Mouse (Mus musculus) v-Abl transformed pro-B cells (cell line): ENCODE measurements around the gene Gm2a.

ENCODE experiments used
- in situ Hi-C, 2 experiments: fragments of 400-800 bp; cut with MboI; formaldehyde crosslinking; loops; one replicate each; pipeline ENCODE4 v1.15.1; 2025; ENCODE audit not compliant: unreplicated experiment in 2 of 2

Gm2a gene

DNA sequence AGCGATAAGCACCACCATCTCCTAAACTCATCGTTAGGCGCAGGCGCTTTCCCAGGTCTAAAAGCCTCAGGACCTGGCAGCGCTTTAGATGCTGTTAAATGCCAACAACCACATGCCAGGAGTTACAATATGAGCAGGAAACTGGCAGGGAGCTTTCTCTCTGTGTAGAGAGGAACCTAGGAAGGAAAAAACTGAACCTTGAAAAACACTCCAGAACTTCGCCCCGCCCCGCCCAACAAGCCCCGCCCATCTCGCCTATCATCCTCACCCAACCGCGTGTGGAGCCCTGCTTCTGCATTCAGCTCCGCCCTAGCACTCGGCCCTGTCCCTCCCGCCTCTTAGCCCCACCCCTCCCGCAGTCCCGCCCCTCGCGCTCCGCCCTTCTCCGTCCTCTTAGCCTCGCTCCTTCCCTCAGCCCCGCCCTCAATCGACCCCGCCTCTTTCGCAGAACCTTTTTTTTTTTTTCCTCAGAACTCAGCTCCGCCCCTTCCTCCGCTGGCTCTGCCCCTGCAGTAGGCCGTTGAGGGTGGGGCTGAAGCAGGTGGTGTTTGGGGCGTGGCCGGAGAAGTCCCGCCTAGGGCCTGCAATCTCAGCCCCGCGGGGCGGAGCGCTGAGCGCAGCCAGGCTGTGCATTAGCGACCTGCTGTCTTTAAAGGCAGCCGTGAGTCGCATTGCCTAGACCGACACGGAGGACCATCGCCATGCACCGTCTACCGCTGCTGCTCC, at the start of gene Gm2a:
Gene Gm2a (plus strand): TSS at position 653 of the 726 bp plus-strand sequence.
- in situ Hi-C loops: no loop called here

DNA sequence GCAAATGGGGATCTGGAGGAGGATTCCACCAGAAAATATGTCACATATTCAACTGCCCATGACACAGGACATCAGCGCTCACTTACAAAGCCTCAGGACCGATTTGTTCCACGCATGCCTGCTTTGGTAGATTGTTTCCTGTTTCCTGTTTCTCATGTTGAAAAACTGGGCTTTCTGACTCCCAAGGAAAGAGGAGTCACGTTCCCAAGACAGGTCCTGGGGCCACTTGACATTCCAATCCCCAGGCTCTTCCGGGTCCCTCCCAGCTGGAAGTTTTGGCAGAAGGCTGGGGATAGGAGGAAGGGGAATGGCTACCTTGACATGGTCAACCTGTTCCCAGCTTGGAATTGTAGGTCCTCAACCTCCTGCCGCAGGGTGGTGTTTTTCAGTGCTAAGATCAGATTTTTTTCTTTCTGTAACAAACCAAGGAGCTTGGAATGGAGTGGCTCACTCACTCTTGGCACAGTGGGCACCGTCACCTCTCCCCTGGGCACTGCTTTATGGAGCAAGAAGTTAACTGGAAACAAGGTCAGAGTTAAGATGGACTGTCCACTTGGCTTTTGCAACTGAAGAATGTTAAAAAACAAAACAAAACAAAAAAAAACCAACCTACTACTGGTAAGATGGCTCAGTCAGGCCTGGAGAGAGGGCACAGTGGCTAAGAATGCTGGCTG, 46.9 kb upstream of the Gm2a start:
- in situ Hi-C loops: loop anchor here in 1 of 2 experiments (10.0 kb wide), 1 partner anchor 334 kb away; no protein-coding TSS in a partner anchor

- in situ Hi-C loops: loop anchor here in 1 of 2 experiments (10.0 kb wide), 1 partner anchor 327 kb away; no protein-coding TSS in a partner anchor
Observed at GRCm38 (mm10) chr11:55057511-55057910, 40.4 kb upstream of the Gm2a start.

- in situ Hi-C loops: no loop called here
Observed at GRCm38 (mm10) chr11:55060802-55061201, 37.1 kb upstream of the Gm2a start.

DNA sequence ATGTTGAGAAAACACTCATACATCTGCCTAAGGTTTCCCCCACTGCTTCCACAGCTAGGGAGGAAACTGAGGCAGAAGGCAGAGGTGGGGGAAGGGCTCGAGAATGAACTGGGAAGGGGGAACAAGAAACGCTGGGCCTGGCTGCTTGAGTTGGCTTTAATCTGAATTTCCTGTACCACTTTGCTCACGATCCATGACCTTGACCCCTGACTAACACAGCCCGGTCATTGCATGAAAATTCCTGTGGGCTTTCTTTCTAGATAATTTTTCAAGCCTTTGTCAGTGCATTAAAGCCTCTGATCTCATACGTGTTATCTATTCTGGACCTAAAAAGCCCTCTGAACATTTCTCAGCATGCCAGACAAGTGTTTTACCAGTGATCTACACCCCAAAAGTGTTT, 35.1 kb upstream of the Gm2a start:
- in situ Hi-C loops: no loop called here

- in situ Hi-C loops: no loop called here
Observed at GRCm38 (mm10) chr11:55066921-55067320, 31.0 kb upstream of the Gm2a start.

DNA sequence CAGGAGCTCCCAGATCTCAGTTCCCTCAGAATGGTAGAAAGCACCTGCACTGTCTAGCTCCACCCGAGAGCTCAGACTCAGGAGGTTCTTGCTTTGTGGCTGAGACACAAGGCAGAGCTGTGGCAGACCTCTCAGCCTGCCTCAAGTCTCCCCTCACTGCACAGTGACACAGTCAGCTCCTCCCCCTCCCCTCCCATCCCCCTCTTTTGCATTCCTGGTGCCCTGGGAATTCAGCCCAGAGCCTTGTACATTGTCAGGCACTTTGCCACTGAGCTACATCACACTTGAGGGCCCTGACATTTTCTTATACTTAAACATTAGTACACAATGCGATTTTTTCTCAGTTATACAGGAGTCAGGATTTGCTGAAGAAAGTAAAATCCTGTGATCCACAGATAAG, 28.9 kb upstream of the Gm2a start:
- in situ Hi-C loops: no loop called here

DNA sequence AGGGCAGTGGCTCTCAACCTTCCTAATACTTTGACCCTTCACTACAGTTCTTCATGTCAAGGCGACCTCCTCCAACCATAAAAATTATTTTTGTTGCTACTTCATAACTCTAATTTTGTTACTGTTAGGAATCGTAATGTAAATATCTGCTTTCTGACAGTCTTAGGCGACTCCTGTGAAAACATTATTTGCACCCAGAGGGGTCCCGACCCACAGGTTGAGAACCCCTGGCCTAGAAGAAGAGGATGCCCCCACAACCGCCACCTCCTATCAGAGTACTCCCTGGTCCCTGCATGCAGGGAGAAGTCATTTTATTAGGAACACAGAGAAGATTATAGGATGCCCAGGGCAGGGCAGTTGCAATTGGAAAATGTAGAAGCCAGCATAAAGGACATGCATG, 26.6 kb upstream of the Gm2a start:
- in situ Hi-C loops: no loop called here

DNA sequence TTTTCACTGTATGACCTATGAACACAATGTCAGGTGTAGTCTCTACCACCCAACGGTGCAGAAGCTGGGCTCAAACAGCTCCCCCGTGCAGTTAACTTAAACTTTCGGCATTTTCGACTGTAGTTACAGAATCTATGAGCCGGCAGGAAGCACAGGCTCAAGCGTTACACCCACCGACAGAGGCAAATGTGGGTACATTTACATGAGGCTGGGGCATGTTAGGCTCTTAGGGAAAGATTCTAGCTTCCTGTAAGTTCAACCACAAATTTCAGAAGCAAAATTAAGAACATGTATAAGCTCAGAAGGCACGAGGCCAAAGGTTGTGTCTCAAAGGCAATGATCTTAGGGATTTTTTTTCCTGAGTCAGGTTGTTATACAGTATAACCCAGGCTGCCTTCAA, 25.4 kb upstream of the Gm2a start:
- in situ Hi-C loops: no loop called here

DNA sequence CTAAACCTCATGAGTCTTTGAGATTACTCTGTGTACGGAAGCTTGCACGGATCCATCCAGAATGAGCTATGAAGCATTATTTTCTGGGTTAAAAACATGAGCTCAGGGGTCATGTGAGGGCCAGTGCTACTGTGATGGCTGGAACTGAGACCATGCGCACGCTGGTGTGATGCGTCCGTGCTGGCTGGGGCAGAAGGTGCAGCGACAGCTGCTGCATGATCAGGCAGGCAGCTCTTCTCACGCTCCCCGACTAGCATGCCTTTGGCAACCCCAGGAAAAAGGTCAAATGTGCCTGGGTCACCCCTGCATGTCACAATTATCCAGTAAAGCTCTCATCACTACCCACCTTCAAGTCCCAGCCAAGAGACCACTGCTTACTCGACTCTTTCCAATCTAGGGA, 24.7 kb upstream of the Gm2a start:
- in situ Hi-C loops: no loop called here

- in situ Hi-C loops: no loop called here
Observed at GRCm38 (mm10) chr11:55075602-55076001, 22.3 kb upstream of the Gm2a start.

- in situ Hi-C loops: no loop called here
Observed at GRCm38 (mm10) chr11:55076234-55076633, 21.7 kb upstream of the Gm2a start.

DNA sequence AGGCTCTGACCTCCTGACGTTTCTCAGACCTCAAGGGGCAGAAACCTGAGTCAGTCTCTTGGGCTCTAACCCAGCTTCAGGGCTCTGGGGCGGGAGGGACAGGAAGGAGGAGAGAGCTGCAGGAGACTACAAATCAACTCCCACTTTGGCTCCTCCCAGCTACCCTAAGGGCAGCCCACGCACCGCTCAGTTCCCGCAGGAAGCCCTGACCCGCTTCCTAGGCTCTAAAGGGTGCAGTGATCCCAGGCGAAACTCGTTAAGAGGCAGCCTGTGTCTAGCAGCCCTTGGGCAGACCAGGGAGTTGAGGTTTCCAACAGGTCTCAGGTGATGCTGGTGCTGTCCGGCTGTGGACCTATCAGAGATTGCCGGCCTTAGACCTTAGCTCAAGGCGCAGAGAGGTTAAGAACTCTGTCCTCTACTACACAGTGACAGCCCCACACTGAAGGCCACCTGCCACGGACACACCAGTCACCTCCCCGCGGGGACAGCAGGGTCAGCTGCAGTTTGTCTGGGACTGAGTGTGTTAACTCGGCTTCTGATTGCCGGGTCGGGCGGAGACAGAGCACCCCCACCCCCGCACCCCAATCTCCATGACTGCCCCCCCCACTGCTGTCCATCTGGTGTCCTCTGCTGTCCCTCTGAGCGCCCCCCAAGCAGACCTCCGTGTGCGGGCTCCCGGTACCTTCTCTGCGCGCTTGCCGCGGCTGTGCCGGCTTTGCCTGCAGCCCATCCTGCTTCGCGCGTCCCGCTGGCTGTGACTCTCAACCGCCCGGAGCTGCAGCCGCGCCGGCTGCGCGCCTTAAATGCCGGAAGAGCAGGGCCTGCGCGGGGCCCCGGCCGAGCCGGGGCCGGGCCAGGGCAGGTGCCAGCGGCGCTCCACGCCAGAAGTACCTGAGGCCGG, 20.3 kb upstream of the Gm2a start, which contains the start of gene Ccdc69:
Gene Ccdc69 (minus strand): TSS at position 801 of the 901 bp plus-strand sequence.
- in situ Hi-C loops: no loop called here

DNA sequence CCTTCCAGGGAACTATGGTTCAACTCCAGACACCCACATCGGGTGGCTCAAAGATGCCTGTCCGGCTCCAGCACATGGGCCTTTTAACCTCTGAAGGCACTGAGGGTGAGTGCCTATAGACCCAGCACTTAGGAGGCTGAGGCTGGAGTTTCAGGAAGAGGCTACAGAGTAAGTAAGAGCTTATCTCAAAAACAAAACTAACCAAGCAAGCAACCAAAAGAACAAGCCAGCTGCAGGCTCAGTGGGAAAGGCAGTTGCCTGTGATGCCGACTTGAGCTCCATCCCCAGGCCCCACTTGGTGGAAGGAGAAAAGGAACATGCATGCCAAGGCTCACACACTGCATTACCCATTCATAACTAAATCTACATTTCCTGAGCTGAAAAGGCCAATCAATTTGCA, 19.4 kb upstream of the Gm2a start:
- in situ Hi-C loops: no loop called here

DNA sequence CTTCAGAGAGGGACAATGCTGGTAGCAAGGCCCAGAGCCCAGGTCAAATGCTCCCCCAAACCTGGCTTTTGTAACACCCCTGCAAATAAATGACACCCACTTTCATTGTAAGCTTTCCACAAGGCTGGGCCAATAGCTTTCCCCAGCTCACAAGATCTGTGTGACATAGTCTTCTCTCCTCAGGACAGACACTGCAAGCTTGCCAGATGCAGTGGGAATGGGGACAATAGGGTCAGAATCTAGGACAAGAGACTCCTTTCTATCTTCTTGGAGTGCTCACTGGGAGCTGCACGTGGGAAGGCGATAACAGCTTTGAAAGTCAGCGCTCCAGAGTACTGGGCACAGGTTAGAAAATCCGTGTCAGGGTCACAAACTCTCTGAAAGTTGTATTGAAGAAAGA, 18.7 kb upstream of the Gm2a start:
- in situ Hi-C loops: no loop called here

- in situ Hi-C loops: no loop called here
Observed at GRCm38 (mm10) chr11:55081206-55081605, 16.7 kb upstream of the Gm2a start.

GRCm38 (mm10) chr11:55084629-55085028, 13.3 kb upstream of the Gm2a start:
- in situ Hi-C loops: loop anchor here (5.0 kb wide), 3 partner anchors 42 to 82 kb away; no protein-coding TSS in a partner anchor

GRCm38 (mm10) chr11:55085396-55085795, 12.5 kb upstream of the Gm2a start:
- in situ Hi-C loops: loop anchor here (5.0 kb wide), 3 partner anchors 43 to 83 kb away; no protein-coding TSS in a partner anchor

DNA sequence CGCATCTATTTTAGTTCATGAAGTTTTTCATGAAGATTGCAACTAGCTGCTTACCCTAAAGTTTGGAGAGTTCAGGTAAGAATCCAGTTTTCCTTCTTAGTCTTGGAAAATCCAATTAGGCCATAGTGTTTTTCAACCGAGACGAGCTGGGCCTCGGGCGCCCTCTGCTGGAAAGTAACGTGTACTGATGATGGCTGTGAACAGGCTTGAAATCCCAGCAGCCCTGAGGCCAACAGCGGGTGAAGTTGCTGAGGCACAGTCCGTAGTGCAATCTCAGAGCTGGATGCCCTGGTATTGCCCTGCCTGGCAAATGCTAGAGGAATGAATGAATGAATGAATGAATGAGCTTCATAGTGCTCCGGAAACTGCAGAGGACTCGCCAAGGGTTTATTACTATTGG, 10.9 kb upstream of the Gm2a start:
- in situ Hi-C loops: loop anchor here (5.0 kb wide), 3 partner anchors 45 to 85 kb away; no protein-coding TSS in a partner anchor

- in situ Hi-C loops: loop anchor here (5.0 kb wide), 3 partner anchors 48 to 88 kb away; no protein-coding TSS in a partner anchor
Observed at GRCm38 (mm10) chr11:55089892-55090291, 8.0 kb upstream of the Gm2a start.

- in situ Hi-C loops: no loop called here
Observed at GRCm38 (mm10) chr11:55093096-55093495, 4.8 kb upstream of the Gm2a start.
